Mouse (Mus musculus): ENCODE measurements at regions not wholly inside any gene's neighbourhood (a gene's known extent, or its start where the extent isn't known, plus 50 kb on each side); places are given as distances from the start of the nearest gene placed in this dataset.
A peak's percentile ranks its signal among the peaks of the same experiment; 100 is the strongest.

DNA sequence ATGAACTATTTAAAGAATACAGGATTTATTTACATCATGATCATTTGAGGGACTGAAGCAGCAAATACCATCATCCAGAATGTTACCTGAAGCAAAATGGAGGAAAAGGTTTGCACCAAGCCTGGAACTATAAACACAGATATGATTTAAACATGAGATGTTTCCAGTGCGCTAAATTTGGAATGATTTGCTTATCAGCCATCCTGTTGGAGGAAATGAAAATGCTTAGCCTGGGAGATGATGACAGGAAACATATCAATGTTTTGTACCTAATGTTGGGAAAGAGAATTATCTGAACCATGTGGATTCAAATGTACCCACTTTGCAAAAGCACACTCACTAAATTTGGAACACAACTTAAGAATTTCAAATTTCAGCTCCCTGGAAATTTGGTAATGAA is 149.3 kb downstream of the Adgra3 start:
- TF ChIP-seq POLR2A (IDR thresholded peaks at IDR 0.05; ENCODE audit: borderline replicate concordance, extremely low read depth, insufficient read depth, insufficient read length, poor library complexity, severe bottlenecking) (no peak), CTCF (IDR thresholded peaks at IDR 0.05; ENCODE audit: borderline replicate concordance, extremely low read depth, insufficient read depth, insufficient read length) (no peak)
- no peak for DNase-seq (ENCODE audit: low read depth)

DNA sequence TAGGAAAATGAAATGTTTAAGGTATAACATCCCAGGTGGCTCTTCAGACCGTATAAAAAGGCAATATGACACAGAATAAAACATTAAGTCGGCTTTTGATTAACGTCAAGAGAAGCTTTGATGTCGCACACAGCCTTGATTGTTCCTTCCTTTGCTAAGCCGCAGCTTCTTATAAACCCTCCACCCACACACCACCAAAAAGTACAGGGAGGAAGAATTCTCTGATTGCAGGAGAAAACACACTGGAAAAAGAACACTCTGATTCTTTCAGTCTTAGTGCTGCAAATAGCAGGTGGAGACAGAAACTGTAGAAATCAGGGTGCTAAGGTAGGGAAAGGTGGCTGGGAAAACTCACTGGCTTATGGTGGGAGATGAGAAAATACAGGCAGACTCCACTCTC is 162.7 kb downstream of the Adgra3 start:
- TF ChIP-seq CTCF (IDR thresholded peaks at IDR 0.05; ENCODE audit: borderline replicate concordance, extremely low read depth, insufficient read depth, insufficient read length) (no peak), POLR2A (IDR thresholded peaks at IDR 0.05; ENCODE audit: borderline replicate concordance, extremely low read depth, insufficient read depth, insufficient read length, poor library complexity, severe bottlenecking) (no peak)
- DNase-seq (ENCODE audit: low read depth): no peak

GRCm38 (mm10) chr5:49880383-49880782 is 178.4 kb downstream of the Adgra3 start:
- DNase-seq (ENCODE audit: low read depth): peak; percentile 33
- TF ChIP-seq CTCF (IDR thresholded peaks at IDR 0.05; ENCODE audit: borderline replicate concordance, extremely low read depth, insufficient read depth, insufficient read length) (no peak), POLR2A (IDR thresholded peaks at IDR 0.05; ENCODE audit: borderline replicate concordance, extremely low read depth, insufficient read depth, insufficient read length, poor library complexity, severe bottlenecking) (no peak)

- peak; percentile 24 for DNase-seq (ENCODE audit: low read depth)
- TF ChIP-seq POLR2A (IDR thresholded peaks at IDR 0.05; ENCODE audit: borderline replicate concordance, extremely low read depth, insufficient read depth, insufficient read length, poor library complexity, severe bottlenecking): no peak
- no peak for TF ChIP-seq CTCF (IDR thresholded peaks at IDR 0.05; ENCODE audit: borderline replicate concordance, extremely low read depth, insufficient read depth, insufficient read length)
These were observed 182.6 kb downstream of the Adgra3 start for GRCm38 (mm10) chr5:49876240-49876639.

- peak; percentile 18 for DNase-seq (ENCODE audit: low read depth)
- no peak for TF ChIP-seq POLR2A (IDR thresholded peaks at IDR 0.05; ENCODE audit: borderline replicate concordance, extremely low read depth, insufficient read depth, insufficient read length, poor library complexity, severe bottlenecking)
- no peak; the same call in 1 of the 2 replicates for TF ChIP-seq CTCF (IDR thresholded peaks at IDR 0.05; ENCODE audit: borderline replicate concordance, extremely low read depth, insufficient read depth, insufficient read length)
These were observed 201.6 kb downstream of the Adgra3 start for GRCm38 (mm10) chr5:49857202-49857601.

DNA sequence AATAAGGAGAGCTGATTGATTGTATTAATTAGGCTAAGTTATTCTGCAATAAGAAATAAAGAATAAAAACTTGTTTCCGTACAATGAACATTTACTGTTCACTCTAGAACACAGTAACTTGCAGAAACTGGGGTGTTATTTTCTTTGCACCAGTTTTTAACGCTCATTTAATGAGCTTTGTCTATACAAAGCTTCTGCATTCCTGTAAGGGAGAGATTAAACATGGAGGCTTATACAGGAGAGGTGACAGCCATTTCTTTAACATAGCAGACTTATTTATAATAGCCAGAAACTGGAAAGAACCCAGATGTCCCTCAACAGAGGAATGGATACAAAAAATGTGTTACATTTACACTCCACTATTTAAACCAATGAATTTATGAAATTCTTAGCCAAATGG is 202.8 kb downstream of the Adgra3 start:
- TF ChIP-seq CTCF (IDR thresholded peaks at IDR 0.05; ENCODE audit: borderline replicate concordance, extremely low read depth, insufficient read depth, insufficient read length) (no peak), POLR2A (IDR thresholded peaks at IDR 0.05; ENCODE audit: borderline replicate concordance, extremely low read depth, insufficient read depth, insufficient read length, poor library complexity, severe bottlenecking) (no peak)
- no peak for DNase-seq (ENCODE audit: low read depth)

DNA sequence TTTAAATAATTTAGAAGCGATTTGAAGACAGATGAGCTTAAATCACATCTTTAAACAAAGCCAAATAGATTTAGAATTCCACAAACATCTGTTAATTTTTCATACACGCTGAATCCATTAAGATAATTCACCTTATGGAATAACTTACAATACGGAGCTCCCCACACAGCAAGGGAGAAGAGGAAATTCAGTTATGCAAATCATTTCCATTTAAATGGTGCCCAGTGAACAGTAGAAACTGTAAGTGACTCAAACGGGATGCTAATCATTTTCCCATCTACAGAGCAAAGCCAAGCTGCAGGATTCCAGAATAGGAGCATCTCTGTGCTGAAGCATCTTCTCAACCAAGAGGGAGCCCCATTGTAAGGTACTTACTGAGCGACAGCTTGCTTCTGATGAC is 210.1 kb downstream of the Adgra3 start:
- DNase-seq (ENCODE audit: low read depth): peak; percentile 37
- TF ChIP-seq CTCF (IDR thresholded peaks at IDR 0.05; ENCODE audit: borderline replicate concordance, extremely low read depth, insufficient read depth, insufficient read length): no peak
- no peak for TF ChIP-seq POLR2A (IDR thresholded peaks at IDR 0.05; ENCODE audit: borderline replicate concordance, extremely low read depth, insufficient read depth, insufficient read length, poor library complexity, severe bottlenecking)

- peak; percentile 13 for DNase-seq (ENCODE audit: low read depth)
- TF ChIP-seq POLR2A (IDR thresholded peaks at IDR 0.05; ENCODE audit: borderline replicate concordance, extremely low read depth, insufficient read depth, insufficient read length, poor library complexity, severe bottlenecking): no peak
- TF ChIP-seq CTCF (IDR thresholded peaks at IDR 0.05; ENCODE audit: borderline replicate concordance, extremely low read depth, insufficient read depth, insufficient read length): no peak
These were observed 210.6 kb downstream of the Adgra3 start for GRCm38 (mm10) chr5:49848174-49848573.

DNA sequence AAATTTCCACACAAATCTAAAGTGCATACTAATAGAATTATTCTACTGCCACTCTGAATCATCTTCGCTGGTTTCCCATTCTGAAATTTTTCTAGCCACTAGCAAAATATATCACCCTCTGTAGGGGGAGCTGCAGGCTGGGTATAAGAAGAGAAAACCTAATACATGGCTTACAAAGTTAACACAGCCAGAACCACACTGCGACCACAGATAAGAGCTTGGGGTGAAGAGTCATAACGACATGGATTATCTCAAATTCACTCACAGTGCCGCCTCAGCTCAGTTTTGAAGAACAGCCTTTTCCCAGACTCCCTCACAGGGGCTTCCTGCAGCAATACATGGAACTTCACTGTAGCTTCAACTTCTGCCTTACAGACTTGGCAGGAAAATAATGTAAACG is 240.0 kb downstream of the Adgra3 start:
- no peak for DNase-seq (ENCODE audit: low read depth)
- TF ChIP-seq POLR2A (IDR thresholded peaks at IDR 0.05; ENCODE audit: borderline replicate concordance, extremely low read depth, insufficient read depth, insufficient read length, poor library complexity, severe bottlenecking): no peak
- no peak for TF ChIP-seq CTCF (IDR thresholded peaks at IDR 0.05; ENCODE audit: borderline replicate concordance, extremely low read depth, insufficient read depth, insufficient read length)

DNA sequence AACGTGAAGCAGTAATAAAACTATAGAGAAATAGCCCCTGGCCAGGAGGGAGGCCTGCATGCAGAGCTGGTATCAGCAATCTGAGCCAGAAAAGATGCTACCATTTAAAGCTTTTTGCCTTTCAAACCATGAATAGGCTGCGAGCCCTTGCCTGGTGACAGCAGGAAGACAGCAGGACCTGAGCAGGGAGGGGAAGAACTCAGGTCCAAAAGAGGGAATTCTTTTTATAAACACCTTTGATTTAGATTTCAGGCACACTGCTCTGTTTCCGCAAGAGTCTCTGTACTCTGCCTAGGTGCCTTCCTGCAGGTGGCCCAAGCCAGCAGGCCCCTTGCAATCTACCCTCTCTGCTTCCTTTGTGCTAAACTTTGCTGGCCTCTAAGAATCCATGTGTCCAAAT is 242.1 kb downstream of the Adgra3 start:
- TF ChIP-seq CTCF (IDR thresholded peaks at IDR 0.05; ENCODE audit: borderline replicate concordance, extremely low read depth, insufficient read depth, insufficient read length) (no peak), POLR2A (IDR thresholded peaks at IDR 0.05; ENCODE audit: borderline replicate concordance, extremely low read depth, insufficient read depth, insufficient read length, poor library complexity, severe bottlenecking) (no peak)
- no peak for DNase-seq (ENCODE audit: low read depth)

- peak; percentile 66 for DNase-seq (ENCODE audit: low read depth)
- TF ChIP-seq CTCF (IDR thresholded peaks at IDR 0.05; ENCODE audit: borderline replicate concordance, extremely low read depth, insufficient read depth, insufficient read length): no peak
- no peak for TF ChIP-seq POLR2A (IDR thresholded peaks at IDR 0.05; ENCODE audit: borderline replicate concordance, extremely low read depth, insufficient read depth, insufficient read length, poor library complexity, severe bottlenecking)
These were observed 245.5 kb downstream of the Adgra3 start for GRCm38 (mm10) chr5:49813335-49813734.

GRCm38 (mm10) chr5:49788494-49789160 is 263.9 kb upstream of the Kcnip4 start:
- TF ChIP-seq POLR2A (IDR thresholded peaks at IDR 0.05; ENCODE audit: borderline replicate concordance, extremely low read depth, insufficient read depth, insufficient read length, poor library complexity, severe bottlenecking): no peak
- TF ChIP-seq CTCF (IDR thresholded peaks at IDR 0.05; ENCODE audit: borderline replicate concordance, extremely low read depth, insufficient read depth, insufficient read length): no peak
- peak; percentile 15 for DNase-seq (ENCODE audit: low read depth)

All from brain, embryonic 14.5 days (tissue).